Mouse (Mus musculus) heart, postnatal 0 days (tissue): ENCODE measurements at regions not wholly inside any gene's neighbourhood (a gene's known extent, or its start where the extent isn't known, plus 50 kb on each side); places are given as distances from the start of the nearest gene placed in this dataset.

Experiments
- CTCF ChIP-seq: IDR thresholded peaks from 2 replicates; pipeline ENCODE4 v1.5.1; 2016; ENCODE audit warnings: antibody characterized with exemption, control low read depth, low read depth
- EP300 ChIP-seq: IDR thresholded peaks from 2 replicates; pipeline ENCODE4 v1.6.1; 2016; ENCODE audit warnings: antibody characterized with exemption, low read depth

DNA sequence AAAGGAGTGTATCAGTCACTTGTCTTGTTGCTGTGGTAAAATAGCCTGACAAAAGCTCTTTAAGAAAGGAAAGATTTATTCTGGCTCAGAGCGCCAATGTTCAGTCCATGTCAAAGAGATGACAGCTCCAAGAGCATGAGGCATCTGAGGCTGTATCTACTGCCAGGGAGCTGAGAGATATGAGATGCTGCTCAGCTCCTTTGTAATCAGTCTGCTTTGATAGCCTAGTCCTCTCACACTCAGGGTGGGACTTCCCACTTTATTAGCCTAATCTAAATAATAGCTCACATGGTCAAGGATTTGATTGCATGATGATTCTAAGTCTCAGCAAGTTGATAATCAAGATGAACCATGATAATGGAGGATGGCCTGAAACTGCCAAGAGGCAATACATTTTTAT is 80.9 kb downstream of the 1700020N01Rik start:
- TF ChIP-seq CTCF = no peak
- no peak for TF ChIP-seq EP300
